11 mouse cellular contexts compared by ENCODE assay signal in the genomic region with DNA sequence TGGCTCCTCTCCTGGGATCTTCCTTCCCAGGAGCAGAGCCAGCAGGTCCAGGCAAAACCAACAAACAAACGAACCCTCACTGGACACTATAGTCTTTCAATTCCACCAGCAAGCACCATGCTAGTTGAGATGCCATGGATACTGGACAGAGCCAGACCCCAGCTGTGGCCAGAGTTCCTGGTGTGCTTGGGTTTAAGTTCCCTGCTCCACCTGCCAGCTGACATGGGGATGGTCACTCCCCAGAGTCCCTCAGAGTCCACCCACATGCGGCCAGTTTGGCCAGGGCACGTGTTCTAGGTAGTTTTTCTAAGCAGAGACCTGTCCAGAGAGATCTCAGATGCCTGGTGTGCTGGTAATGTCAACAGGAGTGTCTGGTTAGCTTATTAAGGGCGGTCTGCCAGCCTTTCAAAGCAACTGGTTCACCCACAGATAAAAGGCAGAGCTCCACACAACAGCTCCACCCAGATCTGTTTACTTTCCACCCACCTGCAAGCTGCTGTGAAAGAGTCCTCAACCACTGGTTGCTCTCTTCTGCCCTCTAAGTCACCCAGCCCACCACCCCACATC. TPM values are rescaled to one million over a fixed set of nuclear protein-coding genes. Genes with fewer than 3 reads are reported as not detected.
DNase-seq lines count a peak whose midpoint lies in the region; ATAC-seq lines count a peak whose summit lies in the region.
"Had no signal": no experiment of that assay in that cellular context is flagged by ENCODE, and none has a peak within 500 bp of the region (broad histone marks: within the 10 kb centered on the region; RNA-seq: fewer than 3 reads in every experiment).

No protein-coding gene starts in this region.

- H3K9me3 ChIP-seq in heart, embryonic 12.5 days (replicated peaks): no peaks in the 10 kb centered on the region
- H3K9me3 ChIP-seq in heart, embryonic 15.5 days (replicated peaks): no peaks in the 10 kb centered on the region
- no peaks in the 10 kb centered on the region for H3K9me3 ChIP-seq in liver, embryonic 15.5 days (replicated peaks)
- H3K9me3 ChIP-seq: embryonic facial prominence, embryonic 13.5 days had no signal

- 0 out of 2 replicates have a peak, but pooled peaks cover 5% of the 10 kb centered on the region for H3K36me3 ChIP-seq in heart, embryonic 12.5 days
- H3K36me3 ChIP-seq in heart, embryonic 15.5 days: no peaks in the 10 kb centered on the region
- H3K36me3 ChIP-seq in liver, embryonic 15.5 days (replicated peaks): no peaks in the 10 kb centered on the region

- H3K4me3 ChIP-seq in heart, embryonic 12.5 days: no peak overlapping the region
- H3K4me3 ChIP-seq in heart, embryonic 15.5 days: no peak overlapping the region
- H3K4me3 ChIP-seq in liver, embryonic 15.5 days (replicated peaks): no peak overlapping the region
- H3K4me3 ChIP-seq: embryonic facial prominence, embryonic 13.5 days had no signal

- H3K27ac ChIP-seq in heart, embryonic 12.5 days (ENCODE audit: poor library complexity, severe bottlenecking): peak overlapping the region; percentile 23; the same call in 1 of the 2 replicates
- H3K27ac ChIP-seq in heart, embryonic 15.5 days: peak overlapping the region; percentile 92
- H3K27ac ChIP-seq in liver, embryonic 15.5 days (replicated peaks): peak overlapping the region; percentile 78

- DNase-seq in heart, adult 8-10 months (ENCODE audit: low spot score): no peak
- DNase-seq in ES-CJ7 (ENCODE audit: low read depth, low spot score): peak; percentile 28
- no peak for DNase-seq in thymus, postnatal 10 days (ENCODE audit: low spot score in 2 of 2)
- no peak for DNase-seq in urinary bladder, adult 2 months (ENCODE audit: low spot score)
- DNase-seq in urinary bladder, postnatal 25 days (ENCODE audit: low spot score): no peak
- DNase-seq: cerebellum, adult 8-10 months had no signal

- no peak overlapping the region for H3K9ac ChIP-seq in heart, embryonic 12.5 days
- no peak overlapping the region for H3K9ac ChIP-seq in heart, embryonic 15.5 days
- H3K9ac ChIP-seq in liver, embryonic 15.5 days: no peak overlapping the region
- H3K9ac ChIP-seq: embryonic facial prominence, embryonic 13.5 days had no signal

- H3K4me2 ChIP-seq in heart, embryonic 12.5 days: no peak overlapping the region
- no peak overlapping the region for H3K4me2 ChIP-seq in heart, embryonic 15.5 days
- peak overlapping the region; percentile 10; the same call in 1 of the 2 replicates for H3K4me2 ChIP-seq in liver, embryonic 15.5 days
- H3K4me2 ChIP-seq: embryonic facial prominence, embryonic 13.5 days had no signal

- no peak for ATAC-seq in heart, embryonic 12.5 days (ENCODE audit: insufficient number of reproducible peaks, low FRiP score)
- ATAC-seq in heart, embryonic 15.5 days (replicated peaks; ENCODE audit: insufficient number of reproducible peaks, insufficient read depth, low FRiP score, low read depth): no peak
- peak; percentile 42 for ATAC-seq in liver, embryonic 15.5 days (ENCODE audit: insufficient read depth)
- ATAC-seq: forebrain, embryonic 16.5 days had no signal

- peaks cover 92% of the 10 kb centered on the region for H3K4me1 ChIP-seq in heart, embryonic 12.5 days (replicated peaks)
- peaks cover 89% of the 10 kb centered on the region for H3K4me1 ChIP-seq in heart, embryonic 15.5 days (replicated peaks)
- peaks cover 53% of the 10 kb centered on the region for H3K4me1 ChIP-seq in liver, embryonic 15.5 days (replicated peaks)

- no peaks in the 10 kb centered on the region for H3K27me3 ChIP-seq in heart, embryonic 12.5 days (replicated peaks)
- H3K27me3 ChIP-seq in heart, embryonic 15.5 days: no peaks in the 10 kb centered on the region
- H3K27me3 ChIP-seq in liver, embryonic 15.5 days: no peaks in the 10 kb centered on the region
- H3K27me3 ChIP-seq: embryonic facial prominence, embryonic 13.5 days had no signal

- WGBS in heart, embryonic 12.5 days: 67% methylated on average over 4 of the region's 4 CpGs
- 58% methylated on average over 4 of the region's 4 CpGs for WGBS in heart, embryonic 15.5 days
- WGBS in liver, embryonic 15.5 days (ENCODE audit: insufficient replicate concordance): 37% methylated on average over 4 of the region's 4 CpGs

RNA-seq across cellular contexts. Expression of gene Actn1, which starts 42.0 kb away (rescaled TPM):
- polyA plus RNA-seq in heart, embryonic 12.5 days (2016; fragmentation: Nextera tagmentation; extraction: Ambion mirVana): 63.6 and 65.0 TPM in 2 replicates
- 10 to 100 TPM; 22.6 to 26.7 (median 26.0) TPM for total RNA-seq in heart, adult 8-10 months (2022)
- 29.2 and 42.3 TPM in 2 replicates for polyA plus RNA-seq in heart, embryonic 15.5 days (2015; fragmentation: Nextera tagmentation; extraction: Ambion mirVana)
- polyA plus RNA-seq in liver, embryonic 15.5 days (2015; fragmentation: Nextera tagmentation; extraction: Ambion mirVana): 7.9 and 9.4 TPM in 2 replicates
- 435 and 605 TPM in 2 replicates for polyA plus RNA-seq in urinary bladder, adult 2 months (2012; rRNA removed)

Comparison
In these comparisons a context has a peak if more than half of its experiments do, and no peak if none do; other contexts are left out.
1. H3K27ac ChIP-seq: peak in every context shown above with its lines; median percentile 92 in heart, embryonic 15.5 days; 78 in liver, embryonic 15.5 days; 23 in heart, embryonic 12.5 days.